Mouse (Mus musculus) MEL (cell line): ENCODE results near the gene Supt3. TPM values are rescaled to one million over a fixed set of nuclear protein-coding genes. Genes with fewer than 3 reads are reported as not detected.
A peak's percentile ranks its signal among the peaks of the same experiment; 100 is the strongest.

Experiments used
- DNase-seq: peaks from one replicate; pipeline ENCODE4 v3.0.0; 2011; ENCODE audit warnings: low read depth, low spot score
- H3K27ac ChIP-seq: 2 replicates; pipeline ENCODE4 v1.5.1; 2012; ENCODE audit warnings: low read depth, mild to moderate bottlenecking, control low read depth, low read length, moderate library complexity; ENCODE audit not compliant: control insufficient read depth
- H3K27me3 ChIP-seq, 2 experiments: fragments of 150-350 bp in 1 of 2; sonication (generic) in 1 of 2; 2 replicates each; pipeline ENCODE4 v1.6.1; 2012; ENCODE audit warnings: low read length in 2 of 2, mild to moderate bottlenecking in 2 of 2, improper control_type of control experiment in 1 of 2, moderate library complexity in 1 of 2; ENCODE audit not compliant: insufficient read depth in 2 of 2, control insufficient read depth in 1 of 2
- H3K36me3 ChIP-seq, 2 experiments: 2 replicates each; pipeline ENCODE4 v1.6.1; 2012 to 2014; ENCODE audit warnings: low read length in 2 of 2, improper control_type of control experiment in 1 of 2, inconsistent platforms in 1 of 2, mild to moderate bottlenecking in 1 of 2; ENCODE audit not compliant: insufficient read depth in 2 of 2, control insufficient read depth in 1 of 2
- H3K4me1 ChIP-seq, 2 experiments: fragments of 150-350 bp in 1 of 2; sonication (generic) in 1 of 2; 2 replicates each; pipeline ENCODE4 v1.6.1; 2012; ENCODE audit warnings: low read length in 2 of 2, improper control_type of control experiment in 1 of 2, mild to moderate bottlenecking in 1 of 2; ENCODE audit not compliant: insufficient read depth in 2 of 2, control insufficient read depth in 1 of 2
- H3K4me3 ChIP-seq, 2 experiments: fragments of 150-350 bp in 1 of 2; sonication (generic) in 1 of 2; 2 replicates each; pipeline ENCODE4 v1.5.1; 2012; ENCODE audit warnings: low read depth in 2 of 2, low read length in 2 of 2, mild to moderate bottlenecking in 2 of 2, moderate library complexity in 2 of 2, control low read depth in 1 of 2, improper control_type of control experiment in 1 of 2; ENCODE audit not compliant: control insufficient read depth in 1 of 2, insufficient read depth in 1 of 2
- H3K79me2 ChIP-seq: 2 replicates; pipeline ENCODE4 v1.6.1; 2012; ENCODE audit warnings: mild to moderate bottlenecking, low read length, moderate library complexity; ENCODE audit not compliant: control insufficient read depth, poor library complexity, insufficient read depth
- H3K9ac ChIP-seq: 2 replicates; pipeline ENCODE4 v1.6.1; 2012; ENCODE audit warnings: low read depth, mild to moderate bottlenecking, control low read depth, low read length, moderate library complexity; ENCODE audit not compliant: control insufficient read depth, poor library complexity, severe bottlenecking
- H3K9me3 ChIP-seq: fragments of 150-350 bp; sonication (generic); replicated peaks from 2 replicates; pipeline ENCODE4 v1.6.1; 2012; ENCODE audit warnings: mild to moderate bottlenecking, low read length, improper control_type of control experiment, moderate library complexity; ENCODE audit not compliant: insufficient read depth
- BHLHE40 ChIP-seq: IDR thresholded peaks from 2 replicates; pipeline ENCODE4 v1.6.1; 2012; ENCODE audit warnings: low read depth, mild to moderate bottlenecking, inconsistent platforms, low read length, improper control_type of control experiment, borderline replicate concordance
- CTCF ChIP-seq, 3 experiments: IDR thresholded peaks in 2 of 3; conservative IDR thresholded peaks in 1 of 3; 2 replicates each; pipeline ENCODE4 v1.5.1; 2011 to 2012; ENCODE audit warnings: low read length in 3 of 3, low read depth in 2 of 3, mild to moderate bottlenecking in 2 of 3, improper control_type of control experiment in 1 of 3, inconsistent platforms in 1 of 3, mixed read lengths in 1 of 3, moderate library complexity in 1 of 3; ENCODE audit not compliant: control insufficient read depth in 1 of 3, insufficient read depth in 1 of 3, poor library complexity in 1 of 3, severe bottlenecking in 1 of 3
- EP300 ChIP-seq, 2 experiments: IDR thresholded peaks; 2 replicates each; pipeline ENCODE4 v1.6.1; 2011; ENCODE audit warnings: improper control_type of control experiment in 2 of 2, low read length in 2 of 2, low read depth in 1 of 2, mild to moderate bottlenecking in 1 of 2
- GABPA ChIP-seq: IDR thresholded peaks from 2 replicates; pipeline ENCODE4 v1.6.1; 2012; ENCODE audit warnings: low read depth, mild to moderate bottlenecking, inconsistent platforms, low read length, improper control_type of control experiment, moderate library complexity
- GATA1 ChIP-seq: IDR thresholded peaks from 2 replicates; pipeline ENCODE4 v1.6.1; 2011; ENCODE audit warnings: low read depth, low read length, improper control_type of control experiment
- HCFC1 ChIP-seq: IDR thresholded peaks from 2 replicates; pipeline ENCODE4 v1.6.1; 2012; ENCODE audit warnings: low read depth, mild to moderate bottlenecking, inconsistent platforms, low read length, improper control_type of control experiment, moderate library complexity
- MEF2A ChIP-seq: IDR thresholded peaks from 2 replicates; pipeline ENCODE4 v1.6.1; 2014; ENCODE audit warnings: low read depth, mild to moderate bottlenecking, inconsistent platforms, low read length, improper control_type of control experiment; ENCODE audit not compliant: poor library complexity, insufficient replicate concordance, severe bottlenecking; ENCODE audit errors: extremely low read depth
- NRF1 ChIP-seq: IDR thresholded peaks from 2 replicates; pipeline ENCODE4 v1.6.1; 2014; ENCODE audit warnings: low read depth, mild to moderate bottlenecking, inconsistent platforms, low read length, improper control_type of control experiment, moderate library complexity; ENCODE audit not compliant: poor library complexity, insufficient read depth, severe bottlenecking
- POLR2A ChIP-seq, 2 experiments: IDR thresholded peaks; 2 replicates each; pipeline ENCODE4 v1.6.1; 2011 to 2012; ENCODE audit warnings: low read length in 2 of 2, mild to moderate bottlenecking in 2 of 2, control low read depth in 1 of 2, improper control_type of control experiment in 1 of 2, low read depth in 1 of 2, moderate library complexity in 1 of 2; ENCODE audit not compliant: control insufficient read depth in 1 of 2, insufficient read depth in 1 of 2, poor library complexity in 1 of 2
- POLR2AphosphoS2 ChIP-seq: IDR thresholded peaks from 2 replicates; pipeline ENCODE4 v1.6.1; 2011; ENCODE audit warnings: low read length, improper control_type of control experiment
- RAD21 ChIP-seq: IDR thresholded peaks from 2 replicates; pipeline ENCODE4 v1.6.1; 2011; ENCODE audit warnings: mild to moderate bottlenecking, low read depth, low read length, improper control_type of control experiment
- RCOR1 ChIP-seq: IDR thresholded peaks from 2 replicates; pipeline ENCODE4 v1.6.1; 2012; ENCODE audit warnings: low read depth, mild to moderate bottlenecking, inconsistent platforms, low read length, improper control_type of control experiment
- SIN3A ChIP-seq: IDR thresholded peaks from 2 replicates; pipeline ENCODE4 v1.6.1; 2012; ENCODE audit warnings: low read length, improper control_type of control experiment, inconsistent platforms
- SMC3 ChIP-seq: IDR thresholded peaks from 2 replicates; pipeline ENCODE4 v1.6.1; 2011; ENCODE audit warnings: low read depth, low read length, improper control_type of control experiment
- TBP ChIP-seq: IDR thresholded peaks from 2 replicates; pipeline ENCODE4 v1.8.0; 2011; ENCODE audit warnings: low read depth, low read length, improper control_type of control experiment
- USF1 ChIP-seq: IDR thresholded peaks from 2 replicates; pipeline ENCODE4 v1.6.1; 2014; ENCODE audit warnings: low read depth, mild to moderate bottlenecking, inconsistent platforms, low read length, improper control_type of control experiment, moderate library complexity
- ZC3H11A ChIP-seq: IDR thresholded peaks from 2 replicates; pipeline ENCODE4 v1.6.1; 2012; ENCODE audit warnings: low read depth, mild to moderate bottlenecking, inconsistent platforms, low read length, improper control_type of control experiment
- ZNF384 ChIP-seq: IDR thresholded peaks from 2 replicates; pipeline ENCODE4 v1.6.1; 2012; ENCODE audit warnings: low read depth, mild to moderate bottlenecking, inconsistent platforms, low read length, improper control_type of control experiment
- polyA plus RNA-seq, 2 experiments: library from polyadenylated mRNA; stranded (reverse) in 1 of 2; unstranded in 1 of 2; fragments of >175 nt in 1 of 2; fragments of >200 nt in 1 of 2; gene quantifications; 2 replicates each; pipeline versions ENCODE4 v1.2.1 to v1.2.4; 2012; ENCODE audit warnings: low replicate concordance in 2 of 2, low read depth in 1 of 2; ENCODE audit not compliant: insufficient read length in 2 of 2, insufficient read depth in 1 of 2, missing spikeins in 1 of 2
- total RNA-seq: library from RNA; depleted of rRNA; stranded (reverse); fragments of 300-350 nt; gene quantifications from 2 replicates; pipeline ENCODE4 v1.2.3, GENCODE M21; 2012

Supt3 gene
- total and polyA plus RNA-seq, 3 experiments = 7.0 to 28.6 TPM; not detected in 1

DNA sequence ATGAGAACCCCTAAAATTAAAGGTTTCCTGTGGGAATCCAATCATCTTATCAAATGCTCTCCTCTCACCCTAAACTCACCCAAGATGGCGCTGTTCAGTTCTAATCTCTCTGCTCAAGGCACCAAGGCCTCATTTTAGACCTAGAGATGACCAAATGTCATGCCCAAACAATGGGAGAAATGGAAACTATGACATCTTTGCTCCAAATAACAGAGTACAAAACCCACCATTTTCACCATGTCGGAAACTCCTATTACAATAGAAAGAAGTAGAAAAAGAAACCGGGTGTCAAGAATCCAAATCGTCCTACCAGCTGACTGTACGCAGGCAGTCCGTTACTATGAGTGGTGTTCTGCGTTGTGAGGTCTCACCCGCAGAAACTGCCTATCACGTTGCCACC lies 34.7 kb upstream of the Supt3 start:
- no peaks in the 10 kb centered on the region for H3K27me3 ChIP-seq
- H3K9me3 ChIP-seq = no peaks in the 10 kb centered on the region
- no peaks in the 10 kb centered on the region for H3K4me1 ChIP-seq
- TF ChIP-seq MEF2A = no peak
- no peak for TF ChIP-seq POLR2A (IDR thresholded peaks at IDR 0.05; ENCODE audit: control insufficient read depth in 1 of 2, insufficient read depth in 1 of 2, low read depth in 1 of 2, low read length in 2 of 2, poor library complexity in 1 of 2)
- no peak for TF ChIP-seq NRF1
- TF ChIP-seq CTCF (IDR thresholded peaks at IDR 0.05 in 2 of 3, conservative IDR thresholded peaks at IDR 0.05 in 1 of 3; ENCODE audit: control insufficient read depth in 1 of 3, insufficient read depth in 1 of 3, low read depth in 2 of 3, low read length in 3 of 3, poor library complexity in 1 of 3, severe bottlenecking in 1 of 3) = peak in 1 of 3 experiments; percentile 9; a peak in 1 of 6 replicates
- TF ChIP-seq GATA1 = no peak
- peak; percentile 25; the same call in 1 of the 2 replicates for TF ChIP-seq SMC3
- TF ChIP-seq TBP = no peak
- TF ChIP-seq SIN3A = no peak
- no peak for TF ChIP-seq HCFC1
- H3K4me3 ChIP-seq = no peak overlapping the region
- DNase-seq = no peak
- H3K9ac ChIP-seq = no peak overlapping the region
- H3K27ac ChIP-seq = no peak overlapping the region
- no peaks in the 10 kb centered on the region for H3K36me3 ChIP-seq
- H3K79me2 ChIP-seq = no peaks in the 10 kb centered on the region

DNA sequence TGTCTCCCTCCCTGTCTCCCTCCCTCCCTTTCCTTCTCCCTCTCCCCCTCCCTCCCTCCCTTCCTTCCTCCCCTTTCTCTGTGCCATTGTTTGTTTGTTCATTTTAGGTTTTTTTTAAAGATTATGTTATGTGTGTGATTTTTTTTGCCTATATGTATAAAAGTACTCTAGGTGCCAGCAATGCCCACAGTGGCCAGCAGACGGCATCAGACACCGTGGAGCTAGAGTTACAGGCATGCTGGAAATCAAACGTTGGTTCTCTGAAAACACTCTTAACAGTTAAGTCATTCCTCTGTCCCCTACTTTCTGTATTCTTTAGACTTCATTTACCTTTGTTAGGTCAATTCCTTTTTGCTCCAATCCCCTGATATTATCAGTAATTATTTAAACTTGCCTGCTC lies 33.2 kb upstream of the Supt3 start:
- no peaks in the 10 kb centered on the region for H3K27me3 ChIP-seq
- H3K9me3 ChIP-seq = no peaks in the 10 kb centered on the region
- TF ChIP-seq USF1 (no peak), EP300 (IDR thresholded peaks at IDR 0.05; ENCODE audit: low read depth in 1 of 2, low read length in 2 of 2) (no peak), GABPA (no peak), RAD21 (peak; percentile 96), ZNF384 (peak; percentile 50), NRF1 (no peak), CTCF (IDR thresholded peaks at IDR 0.05 in 2 of 3, conservative IDR thresholded peaks at IDR 0.05 in 1 of 3; ENCODE audit: control insufficient read depth in 1 of 3, insufficient read depth in 1 of 3, low read depth in 2 of 3, low read length in 3 of 3, poor library complexity in 1 of 3, severe bottlenecking in 1 of 3) (peak; percentile 90 to 95 (median 91)), BHLHE40 (0 out of 2 replicates have a peak, but pooled peaks have one; percentile 24), POLR2AphosphoS2 (no peak), SMC3 (peak; percentile 97), RCOR1 (no peak), TBP (no peak), ZC3H11A (peak; percentile 95)
- TF ChIP-seq, all 39 proteins: peak for 6
- DNase-seq = peak; percentile 51
- no peaks in the 10 kb centered on the region for H3K36me3 ChIP-seq
- H3K4me1 ChIP-seq = no peaks in the 10 kb centered on the region
- no peak overlapping the region for H3K27ac ChIP-seq
- H3K9ac ChIP-seq = no peak overlapping the region
- H3K79me2 ChIP-seq = no peaks in the 10 kb centered on the region
- H3K4me3 ChIP-seq = no peak overlapping the region
